Mouse (Mus musculus): ENCODE results near the gene Ube2g1.

- no peak for TF ChIP-seq POLR2A (IDR thresholded peaks at IDR 0.05; ENCODE audit: control insufficient read depth, extremely low read depth, insufficient read depth, low read length, poor library complexity)
- TF ChIP-seq CTCF (IDR thresholded peaks at IDR 0.05; ENCODE audit: borderline replicate concordance, control insufficient read depth, extremely low read depth, insufficient read depth, low read length, poor library complexity): no peak
Observed at GRCm38 (mm10) chr11:72576111-72576465, 31.0 kb upstream of the Ube2g1 start.
